Mouse (Mus musculus) retina, adult 2 months (tissue): ENCODE measurements around the gene Slc38a8.

Experiments used
- DNase-seq: peaks from one replicate; pipeline ENCODE4 v3.0.0-alpha.2; 2012; ENCODE audit warnings: low read depth, low spot score

The Slc38a8 gene

GRCm38 (mm10) chr8:119501598-119501997, at the start of gene Slc38a8:
TSS of gene Slc38a8 (minus strand) at chr8:119501698.
- DNase-seq = no peak

GRCm38 (mm10) chr8:119548560-119549113, 47.1 kb upstream of the Slc38a8 start:
- DNase-seq = no peak

GRCm38 (mm10) chr8:119547019-119547691, 45.7 kb upstream of the Slc38a8 start:
- no peak for DNase-seq

GRCm38 (mm10) chr8:119545791-119546190, 44.3 kb upstream of the Slc38a8 start:
- DNase-seq = no peak

- DNase-seq = no peak
These were observed 43.7 kb upstream of the Slc38a8 start for GRCm38 (mm10) chr8:119545180-119545579.

- DNase-seq = no peak
These were observed 43.1 kb upstream of the Slc38a8 start for GRCm38 (mm10) chr8:119544606-119545005.

GRCm38 (mm10) chr8:119531973-119532372, 30.5 kb upstream of the Slc38a8 start:
- DNase-seq = no peak

GRCm38 (mm10) chr8:119531397-119531796, 29.9 kb upstream of the Slc38a8 start:
- no peak for DNase-seq

GRCm38 (mm10) chr8:119530937-119531336, 29.4 kb upstream of the Slc38a8 start:
- DNase-seq = no peak

GRCm38 (mm10) chr8:119528762-119529161, 27.3 kb upstream of the Slc38a8 start:
- no peak for DNase-seq

- no peak for DNase-seq
These were observed 18.6 kb upstream of the Slc38a8 start for GRCm38 (mm10) chr8:119520102-119520501.

- no peak for DNase-seq
These were observed 15.2 kb upstream of the Slc38a8 start for GRCm38 (mm10) chr8:119516674-119517073.

GRCm38 (mm10) chr8:119515767-119516166, 14.3 kb upstream of the Slc38a8 start:
- no peak for DNase-seq

- no peak for DNase-seq
These were observed 13.4 kb upstream of the Slc38a8 start for GRCm38 (mm10) chr8:119514940-119515339.

- no peak for DNase-seq
These were observed 11.9 kb upstream of the Slc38a8 start for GRCm38 (mm10) chr8:119513405-119513804.

GRCm38 (mm10) chr8:119511722-119512121, 10.2 kb upstream of the Slc38a8 start:
- no peak for DNase-seq

- DNase-seq = no peak
These were observed 9.0 kb upstream of the Slc38a8 start for GRCm38 (mm10) chr8:119510471-119510870.

GRCm38 (mm10) chr8:119506106-119506505, 4.6 kb upstream of the Slc38a8 start:
- DNase-seq = no peak

GRCm38 (mm10) chr8:119505488-119505887, 4.0 kb upstream of the Slc38a8 start:
- no peak for DNase-seq

GRCm38 (mm10) chr8:119503191-119503767, 1.8 kb upstream of the Slc38a8 start:
- DNase-seq = no peak

- no peak for DNase-seq
These were observed 613 bp upstream of the Slc38a8 start for GRCm38 (mm10) chr8:119502111-119502510.

- DNase-seq = no peak
These were observed 1.7 kb downstream of the Slc38a8 start for GRCm38 (mm10) chr8:119499836-119500235.

- no peak for DNase-seq
These were observed 4.7 kb downstream of the Slc38a8 start for GRCm38 (mm10) chr8:119496848-119497247.
